Mouse (Mus musculus): Measurements from ENCODE around the gene Efcab8.

- TF ChIP-seq POLR2A (IDR thresholded peaks at IDR 0.05; ENCODE audit: borderline replicate concordance, low read depth, low read length) (no peak), CTCF (IDR thresholded peaks at IDR 0.05; ENCODE audit: low read depth, low read length) (no peak)
These were observed 39.0 kb upstream of the Efcab8 start, which contains the start of gene Mapre1 for GRCm38 (mm10) chr2:153740500-153741436.
